Mouse (Mus musculus) brain, adult 2 months (tissue): ENCODE measurements around the gene Wapl.

Experiments
- DNase-seq: peaks from one replicate; pipeline ENCODE4 v3.0.0; 2011; ENCODE audit warnings: low read depth, low spot score

Wapl gene

DNA sequence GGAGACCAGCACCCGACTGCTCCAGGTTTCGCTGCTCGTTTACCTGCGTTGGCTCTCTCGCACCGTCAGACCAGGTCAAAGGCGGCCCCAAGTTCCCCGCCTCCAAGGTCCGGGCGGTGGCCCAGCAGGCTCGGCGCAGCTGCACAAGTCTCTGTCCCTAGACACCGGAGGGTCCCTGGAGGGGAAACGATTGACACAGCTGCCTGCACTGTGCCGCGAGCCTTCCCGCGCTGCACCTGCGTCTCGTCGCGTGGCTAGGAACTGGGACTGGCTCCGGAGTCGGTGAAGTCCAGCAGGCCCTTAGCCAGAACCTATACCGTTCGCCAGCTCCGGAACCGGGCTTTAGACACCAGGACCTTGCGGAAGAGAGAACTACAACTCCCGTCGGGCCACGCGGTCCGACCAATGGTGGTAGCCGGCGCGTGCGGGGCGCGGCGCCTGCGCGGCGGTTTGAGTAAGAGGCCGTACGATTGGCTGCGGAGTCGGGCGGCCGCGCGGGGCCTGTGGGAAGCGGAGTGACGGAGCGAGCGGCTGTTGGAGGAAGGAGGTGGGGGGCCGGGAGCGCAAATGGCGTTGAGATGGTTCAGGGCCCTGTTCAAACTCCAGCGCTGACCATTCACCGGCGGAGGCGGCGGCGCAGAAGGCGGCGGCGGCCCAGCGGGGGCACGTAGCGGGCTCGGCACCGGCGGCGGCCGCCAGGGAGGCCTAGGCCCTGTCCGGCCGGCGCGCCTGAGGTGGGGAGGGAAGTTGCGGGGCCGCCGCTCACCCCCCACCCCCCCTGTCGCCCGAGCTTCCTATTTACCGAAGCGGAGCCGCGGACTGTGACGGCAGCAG is at the start of gene Wapl:
Wapl (plus strand) TSS at position 534 of the 834 bp plus-strand sequence.
- DNase-seq = peak; percentile 99

GRCm38 (mm10) chr14:34626824-34627223 is 46.9 kb upstream of the Wapl start:
- DNase-seq = no peak

GRCm38 (mm10) chr14:34632722-34633448 is 40.8 kb upstream of the Wapl start:
- no peak for DNase-seq

- DNase-seq = no peak
These were observed 38.5 kb upstream of the Wapl start for GRCm38 (mm10) chr14:34635192-34635591.

DNA sequence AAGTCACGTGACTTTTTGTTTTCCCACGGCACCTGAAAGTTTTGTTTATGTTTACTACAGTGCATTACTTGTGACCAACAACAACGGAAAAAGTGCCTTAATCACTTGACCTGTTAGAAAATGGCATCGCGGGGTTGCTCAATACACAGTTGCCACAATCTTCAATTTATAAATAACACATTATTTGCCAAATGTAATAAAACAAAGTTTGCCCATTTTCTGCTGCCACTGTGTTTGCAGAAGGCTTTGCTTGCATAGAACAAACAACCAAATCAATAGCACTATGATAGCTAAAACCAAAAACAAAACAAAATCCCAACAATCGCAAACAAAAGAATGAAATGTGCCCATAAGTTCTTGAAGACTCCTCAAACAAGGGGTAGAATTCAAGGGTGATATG is 38.0 kb upstream of the Wapl start:
- no peak for DNase-seq

- DNase-seq = peak; percentile 8
These were observed 29.6 kb upstream of the Wapl start for GRCm38 (mm10) chr14:34644140-34644539.

- DNase-seq = no peak
These were observed 25.8 kb upstream of the Wapl start for GRCm38 (mm10) chr14:34647870-34648475.

DNA sequence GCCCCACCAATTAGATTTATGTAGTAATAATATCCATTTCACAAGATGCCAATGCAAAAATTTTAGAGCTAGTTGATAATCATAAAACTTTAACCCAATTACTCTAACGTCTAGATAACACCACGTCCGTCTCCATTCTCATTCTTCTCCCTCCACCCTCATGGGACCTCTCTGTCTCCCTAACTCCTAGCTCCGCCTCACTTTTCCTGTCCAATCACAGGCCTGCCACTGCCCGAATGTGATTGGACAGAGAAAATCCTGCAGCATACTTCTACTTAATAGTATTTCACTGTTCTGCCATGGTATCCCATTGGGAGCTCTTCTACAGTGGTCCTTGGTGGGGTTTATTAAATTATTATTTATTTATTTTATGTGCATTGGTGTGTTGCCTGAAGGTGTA is 16.6 kb upstream of the Wapl start:
- DNase-seq = no peak

GRCm38 (mm10) chr14:34660351-34660787 is 13.4 kb upstream of the Wapl start:
- no peak for DNase-seq

- DNase-seq = peak; percentile 24
These were observed 12.7 kb upstream of the Wapl start for GRCm38 (mm10) chr14:34660788-34661591.

DNA sequence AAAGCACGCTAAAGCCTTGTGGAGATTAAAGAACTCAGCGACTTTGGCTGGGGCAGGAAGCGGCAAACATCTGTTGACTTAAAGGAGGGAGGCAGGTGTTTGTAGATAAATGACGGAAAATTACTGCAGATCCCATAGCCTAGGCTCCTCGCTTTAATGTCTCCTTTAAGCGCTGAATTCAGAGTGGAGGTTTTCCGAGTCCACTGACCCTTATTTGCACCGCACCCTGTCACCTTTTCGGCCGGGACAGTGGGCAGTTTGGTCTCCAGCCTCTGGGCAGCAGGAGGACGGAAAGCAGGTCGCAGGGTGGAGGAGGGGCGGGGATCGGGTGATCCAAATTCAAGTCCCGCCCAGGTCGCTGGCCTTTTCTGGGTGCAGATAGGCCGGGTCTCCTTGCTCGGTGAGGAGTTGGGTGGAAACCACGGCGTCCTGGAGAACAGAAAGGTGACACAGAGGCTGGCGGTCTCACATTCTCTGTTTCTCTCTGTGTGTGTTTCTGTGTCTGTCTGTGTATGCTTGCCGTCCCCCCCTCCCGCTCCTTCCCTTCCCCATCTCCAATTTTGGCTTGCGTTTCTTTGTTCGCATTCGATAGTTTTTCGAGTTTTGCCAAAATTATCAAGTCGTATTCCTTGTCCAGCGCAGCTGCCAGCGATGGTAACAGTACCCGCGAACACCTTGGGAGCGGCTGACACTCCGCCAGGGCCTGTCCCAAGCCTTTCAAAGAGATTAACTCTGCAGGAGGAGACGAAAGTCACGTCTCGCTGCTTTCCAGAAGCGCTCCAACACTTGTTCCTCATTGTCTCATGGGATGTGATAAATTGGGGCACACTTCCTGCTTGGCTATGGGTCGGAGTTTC is 11.9 kb upstream of the Wapl start:
- DNase-seq = peak; percentile 53

GRCm38 (mm10) chr14:34662478-34662826 is 11.3 kb upstream of the Wapl start:
- no peak for DNase-seq

- DNase-seq = no peak
These were observed 10.3 kb upstream of the Wapl start for GRCm38 (mm10) chr14:34663381-34663780.

DNA sequence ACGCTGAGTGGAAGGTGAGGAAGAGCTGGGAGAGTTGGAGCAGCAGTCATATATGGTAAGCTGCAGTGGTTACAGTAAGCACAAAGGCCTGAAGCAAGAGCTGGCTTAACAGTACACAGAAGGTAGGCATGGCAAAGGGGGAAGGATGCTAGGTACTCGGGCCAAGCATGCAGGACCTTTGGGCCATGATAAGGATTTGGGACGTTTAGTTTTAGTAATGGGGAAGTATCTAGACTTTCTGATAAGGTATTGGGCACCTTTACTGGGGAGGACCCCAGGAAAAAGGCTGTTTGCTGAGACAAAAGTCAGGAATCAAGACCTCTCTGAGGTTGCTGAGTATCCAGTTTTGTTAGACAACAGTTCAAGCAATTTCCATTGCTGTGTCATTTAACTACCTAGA is 4.6 kb upstream of the Wapl start:
- no peak for DNase-seq

GRCm38 (mm10) chr14:34670256-34670655 is 3.5 kb upstream of the Wapl start:
- DNase-seq = no peak

DNA sequence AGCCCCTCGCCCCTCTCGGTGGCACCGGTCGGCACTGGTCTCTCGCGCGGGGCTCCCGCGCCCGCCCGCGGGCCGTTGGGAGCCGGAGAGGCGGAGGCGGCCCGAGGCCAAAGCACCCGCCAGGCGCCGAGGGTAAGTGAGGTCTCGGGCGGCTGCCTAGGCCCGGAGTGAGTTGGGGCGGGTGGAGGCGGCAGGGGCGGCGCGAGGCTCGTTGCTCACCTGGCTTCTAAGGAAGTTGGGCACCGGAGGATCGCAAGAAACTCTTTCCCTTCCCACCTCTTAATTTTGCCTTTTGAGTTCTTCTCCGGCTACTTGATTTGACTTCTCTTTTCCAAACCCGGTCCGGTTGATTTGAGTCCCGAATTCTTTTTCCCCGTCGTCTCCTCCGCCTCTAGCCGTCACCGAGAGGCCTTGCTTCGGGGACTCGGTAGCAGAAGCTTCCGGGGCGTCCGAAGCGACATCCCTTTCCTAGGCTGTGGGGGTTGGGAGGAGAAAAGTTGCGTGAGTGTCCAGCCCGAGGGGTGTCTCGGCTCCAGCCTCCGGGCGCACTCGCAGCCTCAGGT is 582 bp downstream of the Wapl start:
- DNase-seq = peak; percentile 46

GRCm38 (mm10) chr14:34674932-34675331 is 1.2 kb downstream of the Wapl start:
- no peak for DNase-seq

DNA sequence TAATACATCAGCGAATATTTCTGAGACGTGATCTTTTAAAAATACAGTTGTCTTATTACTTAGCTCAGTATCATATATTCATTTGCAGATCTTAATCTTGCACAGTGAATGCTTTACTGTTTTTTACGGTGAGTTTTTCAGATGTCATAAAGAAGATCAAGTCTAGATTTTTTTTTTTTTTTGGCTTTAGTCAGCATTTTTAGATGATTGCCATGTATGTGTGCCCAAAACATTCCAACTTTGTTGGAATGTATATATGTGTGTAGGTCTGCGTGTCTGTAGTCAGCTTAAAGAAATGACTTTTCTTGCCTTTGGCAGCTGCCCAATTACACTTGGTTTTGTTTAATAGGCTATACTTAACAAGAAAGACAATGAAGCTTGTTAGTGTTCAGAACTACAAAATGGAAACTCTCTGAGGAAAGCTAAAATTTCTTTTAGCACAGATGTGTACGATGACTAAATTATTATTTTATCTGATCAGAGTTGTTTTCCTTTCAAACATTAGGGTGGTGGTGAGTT is 1.7 kb downstream of the Wapl start:
- no peak for DNase-seq

- DNase-seq = no peak
These were observed 7.1 kb downstream of the Wapl start for GRCm38 (mm10) chr14:34680815-34681214.

GRCm38 (mm10) chr14:34684989-34685388 is 11.3 kb downstream of the Wapl start:
- no peak for DNase-seq
